Mouse (Mus musculus) megakaryocyte, adult 5-6 weeks (primary cell): ENCODE results near the gene Abat. TPM values are rescaled to one million over a fixed set of nuclear protein-coding genes. Genes with fewer than 3 reads are reported as not detected.
A peak's percentile ranks its signal among the peaks of the same experiment; 100 is the strongest.

ENCODE experiments used
- ATAC-seq: 2 replicates; pipeline ENCODE4 v1.8.0; 2016; ENCODE audit warnings: mild to moderate bottlenecking, inconsistent platforms; ENCODE audit not compliant: poor library complexity, severe bottlenecking
- total RNA-seq, 2 experiments: library from RNA; stranded (forward) in 1 of 2; stranded (reverse) in 1 of 2; fragments of 153-499, 151-499 nt in 1 of 2; fragments of 221-1000, 200-1000 nt in 1 of 2; gene quantifications; 2 replicates each; pipeline versions ENCODE4 v1.2.3 to v1.2.4; 2015 to 2017

The Abat gene
- total RNA-seq, 2 experiments from 2014 or later: 0.02 TPM; not detected in 1

DNA sequence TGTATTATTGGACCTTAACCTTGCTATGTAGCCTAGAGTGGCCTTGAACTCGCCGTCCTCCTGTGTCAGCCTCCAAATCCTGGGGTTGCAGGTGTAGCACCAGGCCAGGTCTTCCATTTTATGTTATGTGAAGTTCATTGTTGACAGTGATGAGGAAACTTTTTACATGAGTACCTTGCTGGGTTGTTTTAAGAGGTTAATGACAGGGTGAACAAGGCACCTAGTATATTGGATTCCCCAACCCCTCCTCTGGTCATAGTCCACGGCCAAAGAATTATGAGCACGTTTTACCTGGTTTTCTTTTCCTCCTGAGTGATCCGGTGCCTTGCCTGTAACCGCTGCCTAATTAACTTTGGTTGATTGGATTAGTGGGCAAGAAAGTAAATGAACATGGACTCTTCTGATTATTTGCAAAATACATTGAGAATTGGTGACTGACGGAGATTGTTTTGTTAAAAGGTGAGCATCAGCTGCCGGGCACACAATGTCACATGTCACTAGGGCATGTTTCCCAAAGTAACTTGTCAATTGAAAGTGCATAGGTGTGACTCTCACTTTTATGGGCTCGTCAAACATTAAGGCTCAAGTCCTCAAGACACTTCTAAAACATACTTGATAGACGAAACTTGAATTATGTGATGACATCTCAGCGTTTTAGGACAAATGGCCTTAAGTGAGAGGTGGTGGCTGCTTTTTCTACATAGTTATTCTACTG lies 57.8 kb downstream of the Abat start:
- no peak for ATAC-seq

DNA sequence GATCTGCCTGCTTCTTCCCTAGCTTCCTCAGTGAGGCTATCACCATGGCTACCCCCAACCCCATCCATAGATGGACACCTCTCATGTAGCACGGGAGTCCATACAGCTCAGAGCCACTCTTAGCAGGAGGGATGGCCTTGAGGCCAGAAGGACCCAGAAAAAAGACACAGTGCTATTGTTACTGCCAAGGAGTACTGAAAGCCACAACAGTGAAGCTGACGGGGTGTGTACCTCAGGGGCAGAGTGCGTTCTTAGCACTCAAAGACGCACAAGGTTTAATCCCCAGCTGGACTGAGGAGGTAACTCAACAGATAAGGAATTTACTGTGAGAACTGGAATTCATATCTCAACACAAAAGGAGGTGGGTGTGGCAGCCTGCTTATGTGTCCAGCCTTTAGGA lies 59.8 kb downstream of the Abat start:
- no peak for ATAC-seq

DNA sequence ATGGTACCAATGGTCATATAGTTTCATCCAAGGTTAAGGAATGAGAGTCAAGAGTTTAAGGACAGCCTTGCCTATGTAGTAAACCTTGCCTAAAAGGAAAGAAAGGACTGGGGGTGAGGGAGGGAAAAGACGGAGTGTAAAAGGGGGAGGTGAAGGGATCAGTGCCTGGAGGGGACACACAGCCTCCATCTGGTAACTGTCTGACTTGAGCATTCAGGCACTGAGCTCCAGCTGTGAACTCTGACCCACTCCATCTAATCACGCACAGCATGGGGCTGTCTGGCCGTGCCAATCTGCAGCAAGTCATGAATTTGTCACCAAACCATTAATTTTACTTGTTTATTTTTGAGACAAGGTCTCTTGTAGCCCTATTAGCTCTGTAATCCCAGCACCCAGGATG lies 60.5 kb downstream of the Abat start:
- ATAC-seq: no peak

DNA sequence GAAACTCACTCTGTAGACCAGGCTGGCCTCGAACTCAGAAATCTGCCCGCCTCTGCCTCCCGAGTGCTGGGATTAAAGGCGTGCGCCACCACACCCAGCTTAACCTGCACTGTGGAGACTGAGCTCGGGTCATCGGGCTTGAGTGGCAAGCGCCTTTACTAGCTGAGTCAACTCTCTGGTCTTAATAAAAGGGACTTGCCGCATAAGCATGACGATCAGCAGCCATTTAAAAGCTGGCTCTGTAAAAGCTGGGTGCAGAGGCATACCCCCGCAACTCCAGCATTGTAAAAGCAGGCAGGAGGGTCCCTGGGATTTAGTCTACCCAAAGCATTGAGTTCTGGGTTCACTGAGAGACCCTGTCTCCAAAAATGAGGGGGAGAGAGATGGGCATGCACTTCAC lies 61.1 kb downstream of the Abat start:
- no peak for ATAC-seq

DNA sequence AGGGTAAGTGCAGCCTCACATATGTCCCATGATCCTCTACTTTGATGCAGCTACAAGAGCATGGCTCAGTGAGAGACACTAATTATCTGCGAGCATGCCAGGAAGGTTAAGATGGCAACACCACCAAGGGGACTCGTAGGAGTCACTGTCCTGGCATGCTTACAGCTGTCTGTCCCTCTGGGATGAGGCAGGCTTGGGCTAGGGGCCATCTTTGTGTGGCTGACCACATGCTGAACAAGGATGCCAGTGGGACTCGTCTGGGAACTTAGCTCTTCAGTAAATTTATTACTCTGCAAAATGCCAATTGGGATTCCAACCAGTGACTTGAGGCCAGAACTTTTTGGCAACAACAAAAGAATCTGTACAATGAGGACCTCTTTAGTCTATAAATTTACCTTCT lies 62.9 kb downstream of the Abat start:
- ATAC-seq: no peak

DNA sequence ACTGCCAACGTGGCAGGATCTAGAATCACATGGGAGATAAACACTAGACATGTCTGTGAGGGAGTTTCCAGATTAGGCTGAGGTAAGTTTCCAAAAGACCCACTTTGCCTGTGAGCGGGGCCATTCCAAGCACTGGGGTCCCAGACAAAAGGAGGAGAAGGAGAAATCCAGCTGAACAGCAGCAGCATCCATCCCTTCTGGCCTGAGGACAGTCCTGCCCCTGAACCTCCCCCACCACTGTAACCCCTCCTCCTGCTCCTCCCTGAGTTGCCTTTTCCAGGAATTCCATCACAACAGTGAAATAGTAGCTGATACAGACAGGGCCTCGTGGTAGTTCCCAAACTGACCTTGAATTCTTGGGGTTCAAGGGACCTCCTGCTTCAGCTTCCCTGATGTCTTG lies 63.7 kb downstream of the Abat start:
- ATAC-seq: no peak

DNA sequence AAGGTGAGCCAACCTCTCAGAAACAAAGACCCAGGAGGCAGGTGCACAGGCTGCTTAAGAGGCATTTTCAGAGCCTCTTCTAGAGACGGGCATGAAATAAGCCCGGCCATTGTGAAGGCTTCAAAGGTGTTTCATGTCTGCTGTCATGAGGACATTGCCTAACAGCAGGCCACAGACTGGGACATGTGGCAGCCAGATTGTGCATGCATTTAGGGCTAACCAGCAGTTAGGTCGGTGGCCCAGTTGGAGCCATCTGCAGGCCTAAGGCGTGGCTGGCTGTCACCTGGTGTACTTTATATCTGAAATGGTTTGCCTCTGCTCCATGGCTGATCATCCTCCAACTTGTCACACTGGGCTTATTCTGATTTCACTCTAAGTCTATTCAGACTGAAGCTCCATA lies 65.1 kb downstream of the Abat start:
- no peak for ATAC-seq

DNA sequence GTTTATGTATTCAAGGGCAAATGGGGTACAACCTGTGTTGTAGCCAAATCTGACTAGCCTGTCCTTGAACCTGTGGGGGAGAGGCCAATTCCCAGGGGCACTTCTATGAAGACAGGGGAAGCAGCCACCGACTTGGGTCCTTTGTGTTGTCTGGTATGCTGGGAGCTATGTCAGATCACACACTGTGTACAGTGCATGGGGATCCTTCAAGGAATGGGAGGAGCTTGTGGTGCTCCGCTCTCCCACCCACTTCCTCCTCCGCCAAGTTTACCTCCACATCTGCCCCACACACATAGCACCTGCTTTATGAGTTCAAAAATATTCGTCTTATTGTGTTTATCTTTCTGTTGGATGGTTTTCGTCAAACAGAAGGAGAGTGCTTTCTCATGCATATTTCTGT lies 66.3 kb downstream of the Abat start:
- ATAC-seq: no peak

DNA sequence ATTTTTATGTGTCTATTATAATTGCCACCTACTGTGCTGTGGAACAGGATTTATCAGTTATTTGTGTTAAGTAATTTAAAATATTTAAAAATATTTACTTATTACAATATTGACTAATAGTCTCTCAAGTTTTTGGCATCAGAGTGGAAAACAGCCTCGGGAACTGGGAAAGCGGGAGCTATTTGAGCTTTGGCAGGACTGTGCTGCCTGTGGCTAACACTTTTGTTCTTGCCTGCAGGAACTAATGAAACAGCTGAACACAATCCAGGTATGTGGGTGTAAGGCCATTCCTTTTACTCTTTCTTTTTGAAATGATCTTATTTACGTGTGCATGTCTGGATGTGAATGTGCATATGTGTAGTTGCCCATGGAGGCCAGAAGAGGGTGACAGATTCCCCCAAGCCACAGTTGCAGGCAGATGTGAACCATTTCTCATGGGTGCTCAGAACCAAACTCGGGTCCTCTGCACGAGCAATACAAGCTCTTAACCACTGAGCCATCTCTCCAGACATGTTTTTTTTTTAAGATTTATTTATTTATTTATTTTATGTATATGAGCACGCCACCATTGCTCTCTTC lies 68.5 kb downstream of the Abat start:
- ATAC-seq: no peak

DNA sequence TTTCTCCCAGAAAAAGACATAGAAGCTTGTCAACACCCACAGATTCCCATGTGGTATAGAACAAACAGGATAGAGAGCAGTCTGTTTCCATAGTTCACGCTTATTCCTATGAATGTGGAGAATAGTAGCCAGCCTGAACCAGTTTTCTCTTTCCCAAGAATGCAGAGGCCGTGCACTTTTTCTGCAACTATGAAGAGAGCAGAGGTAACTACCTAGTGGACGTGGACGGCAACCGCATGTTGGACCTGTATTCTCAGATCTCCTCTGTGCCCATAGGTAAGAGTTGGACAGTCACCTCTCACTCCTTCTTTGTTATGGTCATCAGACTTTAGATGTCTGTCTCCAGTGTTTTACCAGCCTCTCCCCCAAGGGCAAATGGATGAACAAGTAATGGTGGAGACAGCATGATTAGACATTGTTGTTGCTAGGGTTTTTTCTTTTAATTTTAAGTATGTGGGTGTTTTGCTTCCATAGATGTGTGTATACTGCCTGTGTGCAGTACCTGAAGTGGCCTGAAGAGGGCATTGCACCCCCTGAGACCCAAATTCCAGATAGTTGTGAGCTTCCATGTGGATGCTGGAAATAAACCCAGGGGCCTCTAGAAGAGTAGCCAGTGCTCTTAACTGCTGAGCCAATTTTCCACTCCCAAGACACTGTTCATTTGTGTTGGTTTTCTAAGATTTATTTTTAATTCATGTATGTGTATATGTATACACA lies 69.5 kb downstream of the Abat start:
- no peak for ATAC-seq

DNA sequence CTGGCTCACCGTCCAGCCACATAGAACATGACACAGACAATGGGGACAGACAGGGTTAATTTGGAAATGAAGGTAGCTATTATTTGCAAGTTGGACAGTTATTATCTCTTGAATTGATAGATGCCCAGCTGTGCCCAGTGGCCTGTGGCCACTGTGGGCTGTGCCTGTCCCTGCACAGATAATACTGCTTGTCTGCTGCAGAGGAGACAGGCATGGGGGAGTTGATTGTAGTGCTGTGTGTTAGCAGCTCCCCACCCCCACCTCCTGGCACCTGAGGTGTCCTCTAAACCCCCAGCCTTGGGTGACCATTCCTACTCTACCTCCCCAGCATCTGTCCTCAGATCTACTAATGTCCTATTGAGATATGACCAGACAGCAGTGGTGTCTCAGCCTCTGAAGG lies 71.0 kb downstream of the Abat start:
- ATAC-seq: no peak

DNA sequence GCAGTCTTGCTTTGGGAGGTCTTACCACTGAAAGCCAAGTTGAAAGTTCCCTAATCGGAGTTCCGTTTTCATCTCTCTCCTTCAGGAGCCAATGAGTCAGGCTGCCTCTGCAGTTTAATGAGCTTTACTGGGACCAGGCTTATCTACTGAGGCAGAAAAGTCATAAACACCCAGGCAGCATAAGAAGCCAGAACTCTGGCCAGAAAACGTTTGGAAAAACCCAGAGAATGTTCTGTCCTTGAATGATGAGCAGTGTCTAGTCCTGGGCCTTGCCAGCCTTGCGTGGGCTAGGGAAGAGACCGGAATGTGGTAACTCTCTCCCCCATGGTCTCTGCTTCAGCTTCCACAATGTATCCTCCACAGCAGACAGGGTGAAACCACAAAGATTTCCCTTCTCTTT lies 71.8 kb downstream of the Abat start:
- ATAC-seq: no peak

DNA sequence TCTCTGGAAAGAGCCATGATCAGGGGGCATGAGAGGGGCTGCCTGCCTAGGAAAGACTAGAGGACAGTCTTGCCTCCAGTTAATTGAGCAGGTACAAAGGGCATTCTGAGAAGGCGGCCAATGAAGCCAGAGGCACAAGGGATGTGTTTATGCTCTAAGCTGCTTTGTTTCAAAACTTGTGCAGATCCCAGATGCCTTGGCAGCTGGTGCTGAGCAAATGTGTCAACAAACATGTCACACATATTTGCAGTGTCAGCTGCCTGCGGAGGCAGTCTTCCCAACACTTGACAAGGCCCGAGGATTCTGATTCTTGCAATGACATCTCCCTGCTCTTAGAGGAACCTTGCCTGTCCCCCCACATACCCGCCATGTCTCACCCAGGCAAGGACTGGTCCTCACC lies 82.2 kb downstream of the Abat start:
- ATAC-seq: no peak

DNA sequence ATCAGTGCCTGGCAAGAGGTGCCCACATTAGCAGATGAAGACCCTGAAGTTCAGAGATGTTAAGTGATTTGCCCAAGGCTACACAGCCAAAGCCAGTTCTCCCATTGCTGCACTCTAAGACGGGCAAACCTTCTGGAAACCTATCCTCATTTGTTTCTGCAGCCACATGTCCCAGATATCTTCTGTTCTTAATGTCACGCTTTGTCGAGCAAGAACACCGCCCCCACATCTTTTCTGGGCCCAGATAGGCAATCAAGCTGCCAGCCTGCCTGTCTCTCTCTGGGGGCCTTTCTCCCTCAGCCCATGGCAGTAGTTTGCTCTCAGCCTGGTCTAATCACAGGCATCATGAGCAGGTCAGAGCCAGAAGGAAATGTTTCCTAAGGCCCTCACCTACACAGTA lies 83.1 kb downstream of the Abat start:
- ATAC-seq: no peak

DNA sequence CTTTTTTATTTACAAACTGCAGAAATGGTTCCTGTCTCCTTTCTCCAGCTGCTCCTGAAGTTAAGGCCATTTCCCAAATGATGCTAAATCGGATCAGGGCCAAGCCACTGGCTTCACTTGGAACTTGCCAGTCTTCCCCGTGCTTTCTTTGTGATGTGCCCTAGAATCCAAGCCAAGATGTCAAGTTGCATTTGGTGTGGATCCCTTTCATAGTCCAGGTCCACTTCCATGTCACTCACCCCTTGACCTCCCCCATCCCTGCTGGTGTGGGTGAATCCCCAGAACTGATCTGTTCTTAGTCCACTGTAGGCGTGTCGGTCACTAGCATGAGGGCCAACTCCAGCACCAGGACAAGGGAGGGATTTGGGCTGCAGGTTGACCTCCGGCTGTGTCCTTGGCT lies 84.3 kb downstream of the Abat start:
- ATAC-seq: no peak

DNA sequence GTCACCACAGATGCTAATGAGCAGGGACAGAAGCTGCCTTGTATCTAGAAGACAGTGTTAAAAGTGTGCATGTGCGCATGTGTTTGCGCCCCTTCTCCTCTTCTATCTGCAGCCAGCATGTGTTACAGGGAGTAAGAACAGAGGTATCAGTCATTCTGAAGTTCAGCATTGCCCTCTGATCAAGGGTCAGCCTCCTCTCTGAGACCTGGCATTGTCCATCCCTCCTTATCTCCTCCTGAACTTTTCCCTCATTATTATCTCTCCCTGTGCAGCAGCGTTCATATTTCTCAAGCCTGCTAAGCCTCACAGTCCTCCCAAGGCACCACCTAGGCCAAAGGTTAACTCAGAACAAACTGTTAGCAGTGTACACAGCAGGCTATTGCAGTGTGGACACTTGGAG lies 90.6 kb downstream of the Abat start:
- no peak for ATAC-seq

DNA sequence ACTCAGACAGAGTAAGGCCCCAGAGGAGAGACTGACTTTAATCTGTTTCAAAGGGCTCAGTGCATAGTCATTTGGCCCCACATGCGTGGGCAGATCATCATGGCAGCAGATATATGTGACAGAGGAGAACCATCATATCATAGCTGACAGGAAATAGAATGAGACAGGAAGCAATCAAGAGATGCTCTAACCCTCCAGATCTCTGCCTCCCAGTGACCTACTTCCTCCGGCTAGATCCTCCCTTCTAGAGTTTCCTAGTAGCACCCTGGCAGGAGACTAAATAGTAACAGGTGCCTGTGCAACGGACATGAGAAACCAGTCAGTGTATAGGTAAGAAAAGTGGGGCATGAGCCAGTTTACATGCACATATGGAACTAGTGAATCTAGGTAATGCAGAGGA lies 97.2 kb downstream of the Abat start:
- no peak for ATAC-seq

DNA sequence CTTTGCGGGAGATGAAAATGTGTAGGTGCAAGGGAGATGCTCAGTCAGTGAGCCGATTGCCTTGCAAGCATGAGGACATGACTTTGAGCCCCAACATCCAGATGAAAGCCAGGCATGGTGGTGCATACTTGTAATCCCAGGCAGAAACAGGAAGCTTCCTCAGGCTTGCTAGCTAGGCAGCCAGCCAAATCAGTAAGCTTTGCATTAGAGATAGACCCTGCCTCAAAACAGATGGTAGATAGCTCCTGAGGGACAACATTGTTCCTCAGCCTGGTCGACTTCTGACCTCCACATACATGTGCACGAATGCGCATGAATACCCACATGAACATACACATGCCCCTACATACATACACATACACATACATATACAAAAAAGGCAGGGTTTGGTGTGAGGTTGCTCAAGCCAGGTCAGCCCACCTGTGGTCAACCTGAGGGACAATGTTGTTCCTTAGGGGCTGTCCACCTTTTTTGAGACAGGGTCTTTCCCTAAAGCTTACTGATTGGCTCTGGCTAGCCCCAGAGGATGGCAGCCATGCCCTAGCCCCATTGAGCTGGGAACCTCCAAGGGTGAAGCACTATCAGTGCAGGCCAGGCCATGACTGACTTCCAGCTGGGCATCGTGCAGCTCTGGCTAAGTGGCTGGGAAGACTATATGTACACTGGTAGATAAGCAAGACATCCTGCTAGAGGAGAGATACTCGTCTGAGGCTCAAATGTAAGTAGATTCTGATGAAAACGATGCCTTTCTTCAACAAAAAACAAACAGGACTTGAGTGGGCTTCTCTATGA lies 99.2 kb downstream of the Abat start:
- peak; percentile 60 for ATAC-seq

DNA sequence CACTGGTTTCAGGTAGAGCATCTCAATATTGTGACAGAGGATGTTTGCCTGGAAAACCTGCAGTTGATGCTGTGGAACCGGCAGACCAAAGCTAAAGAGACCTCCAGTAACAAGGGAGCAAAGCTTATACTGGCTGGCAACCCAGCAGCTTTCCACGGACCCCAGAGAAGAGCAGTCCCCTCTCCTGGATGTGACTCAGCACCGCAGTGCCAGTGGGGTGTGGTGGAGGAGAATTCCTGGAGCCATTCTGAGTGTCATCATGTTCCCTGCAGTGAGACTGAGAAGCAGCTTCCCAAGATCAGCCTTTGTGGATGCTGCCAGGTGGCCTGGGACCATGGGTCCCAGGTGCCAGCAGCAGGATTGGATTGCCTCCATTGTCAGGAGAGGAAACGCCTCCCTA lies 99.8 kb downstream of the Abat start:
- no peak for ATAC-seq

DNA sequence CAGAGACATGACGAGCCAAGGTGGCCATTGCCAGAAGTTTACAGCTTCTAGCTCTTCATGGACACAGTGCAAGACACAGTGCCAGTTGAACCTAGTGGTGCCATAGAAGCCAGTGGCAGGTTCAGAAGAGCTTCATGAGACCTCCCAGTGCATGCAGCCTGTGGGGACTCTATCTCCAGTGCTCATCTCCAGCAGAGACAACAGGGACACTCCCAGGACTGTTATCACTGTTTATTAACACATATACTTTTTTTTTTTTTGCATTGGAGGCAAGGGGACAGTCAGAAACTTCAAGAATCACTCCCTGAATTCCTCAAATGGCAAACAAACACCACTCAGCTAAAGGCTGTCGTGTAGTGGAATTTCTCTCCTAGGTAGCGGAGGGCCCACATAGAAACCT lies 100.2 kb downstream of the Abat start:
- ATAC-seq: no peak

DNA sequence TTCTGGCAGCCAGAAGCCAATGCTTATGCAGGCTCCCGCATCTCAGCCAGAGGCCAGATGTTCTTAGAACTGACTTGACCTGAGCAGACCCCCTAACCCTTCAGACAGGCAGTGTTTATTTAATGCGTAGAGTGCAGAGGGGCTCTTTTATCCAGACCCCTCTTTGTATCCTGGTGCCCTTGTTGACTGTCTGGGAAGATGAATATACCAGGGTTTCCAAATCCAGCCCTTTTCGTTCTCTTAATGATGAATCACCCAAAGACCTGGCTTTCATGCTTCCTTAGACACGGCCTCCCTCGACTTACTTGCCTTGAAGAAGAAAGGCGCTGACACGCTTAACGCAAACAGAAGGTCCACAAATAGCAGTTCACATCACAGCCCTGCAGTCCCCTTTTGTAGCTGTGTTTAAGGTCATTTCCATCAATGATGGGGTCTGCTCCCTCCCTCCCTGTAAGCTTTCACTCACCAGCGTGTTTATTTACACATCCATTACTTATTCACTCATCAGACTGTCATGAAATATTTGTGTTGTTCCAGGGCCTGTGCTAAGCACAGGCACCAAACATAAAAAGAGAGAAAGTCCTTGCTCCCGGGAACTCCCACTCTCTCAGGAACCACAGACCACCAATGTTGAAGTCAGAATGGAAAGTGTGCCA lies 106.6 kb downstream of the Abat start:
- ATAC-seq: no peak
